Mouse (Mus musculus): ENCODE data around the gene Kcnh1. TPM values are rescaled to one million over a fixed set of nuclear protein-coding genes. Genes with fewer than 3 reads are reported as not detected.

Kcnh1 gene
- polyA plus RNA-seq, 1 experiment from 2014 or later = 0.56 TPM

- 70% methylated on average over 9 of the region's 9 CpGs for WGBS
- DNase-seq (ENCODE audit: low spot score, missing footprints) = no peak
- H3K27me3 ChIP-seq (ENCODE audit: control insufficient read depth, insufficient read depth, low read length) = peaks cover 23% of the 10 kb centered on the region
Observed at GRCm38 (mm10) chr1:192192710-192193109, 2.1 kb downstream of the Kcnh1 start.

GRCm38 (mm10) chr1:192193656-192194055, 3.1 kb downstream of the Kcnh1 start:
- no peaks in the 10 kb centered on the region for H3K9me3 ChIP-seq (ENCODE audit: control insufficient read depth, low read length)
- no peaks in the 10 kb centered on the region for H3K4me1 ChIP-seq (ENCODE audit: control insufficient read depth, insufficient read depth, low read length)

More at GRCm38 (mm10) chr1:192192710-192193109, 2.1 kb downstream of the Kcnh1 start:
- Histone ChIP-seq H3K4me3 (ENCODE audit: low read depth, low read length) (no peak overlapping the region), H3K27ac (ENCODE audit: low read depth, low read length) (no peak overlapping the region), H3K9me3 (ENCODE audit: control insufficient read depth, low read length) (no peaks in the 10 kb centered on the region), H3K4me2 (no peak overlapping the region), H3K36me3 (ENCODE audit: control insufficient read depth, insufficient read depth, low read length) (no peaks in the 10 kb centered on the region), H3K9ac (ENCODE audit: low read length) (no peak overlapping the region), H3K4me1 (ENCODE audit: control insufficient read depth, insufficient read depth, low read length) (no peaks in the 10 kb centered on the region)
- no peak for ATAC-seq (ENCODE audit: low FRiP score)

GRCm38 (mm10) chr1:192197495-192197894, 6.9 kb downstream of the Kcnh1 start:
- Histone ChIP-seq H3K9me3 (ENCODE audit: control insufficient read depth, low read length) (no peaks in the 10 kb centered on the region), H3K27ac (ENCODE audit: low read depth, low read length) (no peak overlapping the region), H3K4me2 (no peak overlapping the region), H3K9ac (ENCODE audit: low read length) (no peak overlapping the region), H3K36me3 (ENCODE audit: control insufficient read depth, insufficient read depth, low read length) (no peaks in the 10 kb centered on the region), H3K4me1 (ENCODE audit: control insufficient read depth, insufficient read depth, low read length) (no peaks in the 10 kb centered on the region), H3K4me3 (ENCODE audit: low read depth, low read length) (no peak overlapping the region), H3K27me3 (ENCODE audit: control insufficient read depth, insufficient read depth, low read length) (peaks cover 3% of the 10 kb centered on the region; the same call in 1 of the 2 replicates)
- no peak for DNase-seq (ENCODE audit: low spot score, missing footprints)
- WGBS = 59% methylated on average over 10 of the region's 10 CpGs
- no peak for ATAC-seq (ENCODE audit: low FRiP score)

More at GRCm38 (mm10) chr1:192193656-192194055, 3.1 kb downstream of the Kcnh1 start:
- no peak overlapping the region for H3K27ac ChIP-seq (ENCODE audit: low read depth, low read length)
- no peak overlapping the region for H3K4me3 ChIP-seq (ENCODE audit: low read depth, low read length)
- H3K36me3 ChIP-seq (ENCODE audit: control insufficient read depth, insufficient read depth, low read length) = no peaks in the 10 kb centered on the region
- peaks cover 23% of the 10 kb centered on the region for H3K27me3 ChIP-seq (ENCODE audit: control insufficient read depth, insufficient read depth, low read length)
- WGBS = 87% methylated on average over 14 of the region's 14 CpGs
- no peak for ATAC-seq (ENCODE audit: low FRiP score)
- H3K9ac ChIP-seq (ENCODE audit: low read length) = no peak overlapping the region
- DNase-seq (ENCODE audit: low spot score, missing footprints) = no peak
- no peak overlapping the region for H3K4me2 ChIP-seq

GRCm38 (mm10) chr1:192202936-192203335, 12.4 kb downstream of the Kcnh1 start:
- no peak for DNase-seq (ENCODE audit: low spot score, missing footprints)
- Histone ChIP-seq H3K36me3 (ENCODE audit: control insufficient read depth, insufficient read depth, low read length) (no peaks in the 10 kb centered on the region), H3K4me3 (ENCODE audit: low read depth, low read length) (no peak overlapping the region), H3K9me3 (ENCODE audit: control insufficient read depth, low read length) (no peaks in the 10 kb centered on the region), H3K4me2 (no peak overlapping the region), H3K27me3 (ENCODE audit: control insufficient read depth, insufficient read depth, low read length) (no peaks in the 10 kb centered on the region), H3K27ac (ENCODE audit: low read depth, low read length) (no peak overlapping the region), H3K9ac (ENCODE audit: low read length) (no peak overlapping the region), H3K4me1 (ENCODE audit: control insufficient read depth, insufficient read depth, low read length) (no peaks in the 10 kb centered on the region)
- ATAC-seq (ENCODE audit: low FRiP score) = no peak
- 57% methylated on average over 1 of the region's 1 CpGs for WGBS

GRCm38 (mm10) chr1:192207956-192208355, 17.4 kb downstream of the Kcnh1 start:
- no peaks in the 10 kb centered on the region for H3K27me3 ChIP-seq (ENCODE audit: control insufficient read depth, insufficient read depth, low read length)
- no peak for DNase-seq (ENCODE audit: low spot score, missing footprints)
- no peaks in the 10 kb centered on the region for H3K4me1 ChIP-seq (ENCODE audit: control insufficient read depth, insufficient read depth, low read length)
- 76% methylated on average over 5 of the region's 5 CpGs for WGBS
- no peak overlapping the region for H3K4me3 ChIP-seq (ENCODE audit: low read depth, low read length)
- ATAC-seq (ENCODE audit: low FRiP score) = no peak
- no peak overlapping the region for H3K4me2 ChIP-seq
- no peak overlapping the region for H3K9ac ChIP-seq (ENCODE audit: low read length)
- H3K36me3 ChIP-seq (ENCODE audit: control insufficient read depth, insufficient read depth, low read length) = no peaks in the 10 kb centered on the region
- no peak overlapping the region for H3K27ac ChIP-seq (ENCODE audit: low read depth, low read length)
- no peaks in the 10 kb centered on the region for H3K9me3 ChIP-seq (ENCODE audit: control insufficient read depth, low read length)

DNA sequence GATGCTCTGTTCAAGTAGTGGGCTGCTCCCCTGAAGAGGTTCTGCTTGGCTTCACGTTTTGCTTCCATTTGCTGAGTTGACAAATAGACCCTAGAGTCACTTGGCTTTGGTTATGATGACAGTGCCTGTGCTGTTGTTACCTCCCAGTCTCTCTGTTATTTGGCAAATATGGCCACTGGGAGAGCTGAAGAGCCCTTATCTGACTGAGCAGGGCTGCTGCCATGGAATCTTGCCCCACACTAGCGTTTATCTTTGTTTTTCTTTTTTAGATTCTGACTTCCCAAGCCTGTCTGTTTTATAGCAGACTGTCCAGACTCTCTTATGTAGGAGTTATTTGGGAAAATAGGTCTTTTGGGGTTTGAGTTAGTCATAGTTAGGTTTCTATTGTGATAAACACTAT, 21.9 kb downstream of the Kcnh1 start:
- no peaks in the 10 kb centered on the region for H3K27me3 ChIP-seq (ENCODE audit: control insufficient read depth, insufficient read depth, low read length)
- no peak overlapping the region for H3K27ac ChIP-seq (ENCODE audit: low read depth, low read length)
- DNase-seq (ENCODE audit: low spot score, missing footprints) = no peak
- H3K4me1 ChIP-seq (ENCODE audit: control insufficient read depth, insufficient read depth, low read length) = no peaks in the 10 kb centered on the region
- no peak overlapping the region for H3K4me2 ChIP-seq
- no peaks in the 10 kb centered on the region for H3K9me3 ChIP-seq (ENCODE audit: control insufficient read depth, low read length)
- ATAC-seq (ENCODE audit: low FRiP score) = no peak
- WGBS = 78% methylated on average over 2 of the region's 2 CpGs
- H3K36me3 ChIP-seq (ENCODE audit: control insufficient read depth, insufficient read depth, low read length) = no peaks in the 10 kb centered on the region
- H3K4me3 ChIP-seq (ENCODE audit: low read depth, low read length) = no peak overlapping the region
- no peak overlapping the region for H3K9ac ChIP-seq (ENCODE audit: low read length)

- Histone ChIP-seq H3K36me3 (ENCODE audit: control insufficient read depth, insufficient read depth, low read length) (no peaks in the 10 kb centered on the region), H3K27ac (ENCODE audit: low read depth, low read length) (no peak overlapping the region), H3K4me1 (ENCODE audit: control insufficient read depth, insufficient read depth, low read length) (no peaks in the 10 kb centered on the region), H3K27me3 (ENCODE audit: control insufficient read depth, insufficient read depth, low read length) (no peaks in the 10 kb centered on the region), H3K4me2 (no peak overlapping the region), H3K9ac (ENCODE audit: low read length) (no peak overlapping the region), H3K9me3 (ENCODE audit: control insufficient read depth, low read length) (no peaks in the 10 kb centered on the region), H3K4me3 (ENCODE audit: low read depth, low read length) (no peak overlapping the region)
- WGBS = 90% methylated on average over 4 of the region's 4 CpGs
- DNase-seq (ENCODE audit: low spot score, missing footprints) = no peak
- no peak for ATAC-seq (ENCODE audit: low FRiP score)
Observed at GRCm38 (mm10) chr1:192214666-192215065, 24.1 kb downstream of the Kcnh1 start.

DNA sequence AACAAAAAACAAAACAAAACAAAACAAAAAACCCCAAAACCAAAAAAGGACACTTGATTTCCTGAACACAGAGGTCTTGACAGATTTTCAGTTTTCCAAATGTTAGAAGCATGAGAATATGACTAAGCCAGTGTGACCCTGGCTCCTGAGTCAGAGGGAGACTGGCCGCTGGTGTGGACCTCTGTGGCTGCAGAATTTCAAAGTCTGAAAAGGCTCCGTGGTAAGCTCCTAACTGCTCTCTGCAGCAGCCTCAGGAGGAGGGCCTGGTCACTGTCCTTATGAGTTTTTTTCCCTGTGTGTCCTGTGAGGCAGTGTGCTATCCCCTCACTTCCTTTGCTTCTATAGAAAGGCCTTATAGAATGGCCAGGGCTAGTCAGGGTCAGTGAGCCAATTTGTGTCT, 29.6 kb downstream of the Kcnh1 start:
- H3K36me3 ChIP-seq (ENCODE audit: control insufficient read depth, insufficient read depth, low read length) = no peaks in the 10 kb centered on the region
- no peak overlapping the region for H3K27ac ChIP-seq (ENCODE audit: low read depth, low read length)
- H3K4me1 ChIP-seq (ENCODE audit: control insufficient read depth, insufficient read depth, low read length) = no peaks in the 10 kb centered on the region
- no peak overlapping the region for H3K9ac ChIP-seq (ENCODE audit: low read length)
- WGBS = 69% methylated on average over 2 of the region's 2 CpGs
- no peaks in the 10 kb centered on the region for H3K27me3 ChIP-seq (ENCODE audit: control insufficient read depth, insufficient read depth, low read length)
- no peaks in the 10 kb centered on the region for H3K9me3 ChIP-seq (ENCODE audit: control insufficient read depth, low read length)
- ATAC-seq (ENCODE audit: low FRiP score) (no peak), DNase-seq (ENCODE audit: low spot score, missing footprints) (no peak)
- H3K4me3 ChIP-seq (ENCODE audit: low read depth, low read length) = no peak overlapping the region
- H3K4me2 ChIP-seq = no peak overlapping the region

GRCm38 (mm10) chr1:192224161-192224560, 33.6 kb downstream of the Kcnh1 start:
- DNase-seq (ENCODE audit: low spot score, missing footprints) (no peak), ATAC-seq (ENCODE audit: low FRiP score) (no peak)
- H3K4me3 ChIP-seq (ENCODE audit: low read depth, low read length) = no peak overlapping the region
- H3K9me3 ChIP-seq (ENCODE audit: control insufficient read depth, low read length) = no peaks in the 10 kb centered on the region
- H3K9ac ChIP-seq (ENCODE audit: low read length) = no peak overlapping the region
- no peaks in the 10 kb centered on the region for H3K36me3 ChIP-seq (ENCODE audit: control insufficient read depth, insufficient read depth, low read length)
- WGBS = 38% methylated on average over 4 of the region's 4 CpGs
- H3K27ac ChIP-seq (ENCODE audit: low read depth, low read length) = no peak overlapping the region
- H3K27me3 ChIP-seq (ENCODE audit: control insufficient read depth, insufficient read depth, low read length) = no peaks in the 10 kb centered on the region
- H3K4me1 ChIP-seq (ENCODE audit: control insufficient read depth, insufficient read depth, low read length) = no peaks in the 10 kb centered on the region
- no peak overlapping the region for H3K4me2 ChIP-seq

- 65% methylated on average over 1 of the region's 1 CpGs for WGBS
- H3K36me3 ChIP-seq (ENCODE audit: control insufficient read depth, insufficient read depth, low read length) = no peaks in the 10 kb centered on the region
- no peak overlapping the region for H3K4me3 ChIP-seq (ENCODE audit: low read depth, low read length)
- no peaks in the 10 kb centered on the region for H3K4me1 ChIP-seq (ENCODE audit: control insufficient read depth, insufficient read depth, low read length)
- H3K9ac ChIP-seq (ENCODE audit: low read length) = no peak overlapping the region
- no peak overlapping the region for H3K4me2 ChIP-seq
- H3K27me3 ChIP-seq (ENCODE audit: control insufficient read depth, insufficient read depth, low read length) = no peaks in the 10 kb centered on the region
- no peaks in the 10 kb centered on the region for H3K9me3 ChIP-seq (ENCODE audit: control insufficient read depth, low read length)
- ATAC-seq (ENCODE audit: low FRiP score) (no peak), DNase-seq (ENCODE audit: low spot score, missing footprints) (no peak)
- H3K27ac ChIP-seq (ENCODE audit: low read depth, low read length) = no peak overlapping the region
Observed at GRCm38 (mm10) chr1:192232696-192233095, 42.1 kb downstream of the Kcnh1 start.

Data from midbrain, embryonic 11.5 days (tissue).